Mouse (Mus musculus) spleen, adult 2 months (tissue): ENCODE measurements at regions not wholly inside any gene's neighbourhood (a gene's known extent, or its start where the extent isn't known, plus 50 kb on each side); places are given as distances from the start of the nearest gene placed in this dataset.

Source experiments
- CTCF ChIP-seq: fragments of 200-500 bp; IDR thresholded peaks from 2 replicates; pipeline ENCODE4 v1.5.1; 2011; ENCODE audit warnings: mild to moderate bottlenecking, inconsistent platforms; ENCODE audit not compliant: insufficient read depth, insufficient read length, insufficient replicate concordance; ENCODE audit errors: extremely low read depth
- POLR2A ChIP-seq: fragments of 200-500 bp; IDR thresholded peaks from 2 replicates; pipeline ENCODE4 v1.6.1; 2011; ENCODE audit warnings: low read depth, low read length, inconsistent platforms

- no peak for TF ChIP-seq POLR2A
- TF ChIP-seq CTCF, result no peak
Measured at GRCm38 (mm10) chr9:118327904-118328303, 150.1 kb upstream of the Eomes start.
